Mouse (Mus musculus) brain, adult 2 months (tissue): ENCODE results near the gene Olfr740.

Source experiments
- DNase-seq: peaks from one replicate; pipeline ENCODE4 v3.0.0; 2011; ENCODE audit warnings: low read depth, low spot score

Gene Olfr740

GRCm38 (mm10) chr14:50445245-50445644 is at the start of gene Olfr740:
Gene Olfr740, plus strand, starts transcription at chr14:50445545.
- no peak for DNase-seq

GRCm38 (mm10) chr14:50407268-50407667 is 38.1 kb upstream of the Olfr740 start, which contains the start of gene Olfr738:
Gene Olfr738, plus strand, starts transcription at chr14:50407568.
- no peak for DNase-seq

DNA sequence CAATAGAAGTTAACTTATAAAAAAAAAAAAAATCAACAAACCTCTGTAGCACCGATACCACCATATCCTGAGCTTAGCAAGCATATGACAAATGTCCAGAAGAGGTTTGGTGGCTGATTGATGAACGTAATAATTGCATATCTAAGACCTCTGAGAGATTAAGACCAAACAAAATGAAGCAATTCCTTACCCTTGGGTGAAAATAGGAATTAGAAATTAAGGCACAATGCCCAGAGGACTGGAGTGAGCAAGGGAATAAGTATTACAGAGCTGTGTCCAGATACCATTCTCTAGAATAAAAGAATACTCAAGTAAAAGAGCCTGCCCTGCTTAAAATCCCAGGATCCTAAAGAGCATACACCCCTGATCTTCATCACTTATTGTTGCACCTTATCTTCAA is 27.0 kb upstream of the Olfr740 start, which contains the start of gene Olfr739:
Gene Olfr739 (plus strand): TSS at position 301 of the 400 bp plus-strand sequence.
- DNase-seq, result no peak

DNA sequence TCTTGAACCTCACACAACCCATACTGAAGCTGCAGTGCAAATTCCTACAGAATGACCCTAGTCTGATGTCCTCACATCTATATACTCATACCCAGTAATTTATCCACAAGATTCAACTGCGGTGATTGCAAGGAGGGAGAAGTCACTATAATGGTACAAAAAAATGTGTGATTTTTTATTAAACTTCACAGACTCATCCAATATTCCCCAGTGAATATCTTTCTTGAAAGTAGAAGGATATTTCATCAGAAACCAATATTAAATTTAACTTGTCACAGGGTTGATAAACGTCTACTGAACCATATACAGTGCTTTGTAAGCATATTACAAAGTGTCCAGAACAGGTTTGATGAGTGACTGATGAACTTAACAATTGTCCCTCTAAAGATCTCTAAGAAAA is 27.1 kb downstream of the Olfr740 start, which contains the start of gene Olfr741:
Gene Olfr741 (plus strand): TSS at position 301 of the 400 bp plus-strand sequence.
- no peak for DNase-seq

DNA sequence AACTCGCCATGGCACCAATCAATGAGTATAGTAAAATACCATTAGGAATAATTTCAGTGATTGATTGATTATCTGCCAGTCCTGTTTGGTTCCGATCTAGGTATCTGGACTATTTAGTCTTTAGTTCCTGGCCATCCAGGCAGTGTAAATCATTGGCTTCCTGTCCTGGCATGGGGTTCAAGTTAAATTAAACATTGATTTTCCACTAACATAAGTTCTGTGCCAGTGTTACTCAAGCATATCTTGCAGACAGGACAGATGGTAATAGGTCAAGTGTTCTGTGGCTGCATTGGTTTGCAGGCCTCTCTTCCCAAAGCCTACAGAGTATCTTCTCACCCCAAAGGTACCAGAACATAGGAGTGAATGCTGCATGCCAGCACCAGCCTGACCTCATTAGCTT is 33.1 kb downstream of the Olfr740 start:
- no peak for DNase-seq

- no peak for DNase-seq
These were observed 58.0 kb downstream of the Olfr740 start, which contains the start of gene Olfr742 for GRCm38 (mm10) chr14:50503300-50503699. Gene Olfr742, plus strand, starts transcription at chr14:50503600.
